Mouse (Mus musculus) thymus, adult 2 months (tissue): ENCODE data around the gene Spp2. TPM values are rescaled to one million over a fixed set of nuclear protein-coding genes. Genes with fewer than 3 reads are reported as not detected.

Experiments
- DNase-seq: peaks from one replicate; pipeline ENCODE4 v3.0.0; 2021
- H3K27ac ChIP-seq: fragments of 200-500 bp; 2 replicates; pipeline ENCODE4 v1.5.1; 2012; ENCODE audit warnings: low read length, control low read depth; ENCODE audit not compliant: control insufficient read depth, insufficient read depth
- H3K27me3 ChIP-seq: fragments of 200-500 bp; 2 replicates; pipeline ENCODE4 v1.6.1; 2012; ENCODE audit warnings: mild to moderate bottlenecking, low read length, moderate library complexity, mixed read lengths; ENCODE audit not compliant: control insufficient read depth, insufficient read depth
- H3K36me3 ChIP-seq: fragments of 200-500 bp; 2 replicates; pipeline ENCODE4 v1.6.1; 2012; ENCODE audit warnings: mild to moderate bottlenecking, low read length, moderate library complexity; ENCODE audit not compliant: control insufficient read depth, insufficient read depth
- H3K4me1 ChIP-seq: fragments of 200-500 bp; replicated peaks from 2 replicates; pipeline ENCODE4 v1.6.1; 2012; ENCODE audit warnings: low read length; ENCODE audit not compliant: control insufficient read depth, insufficient read depth
- H3K4me3 ChIP-seq: fragments of 200-500 bp; 2 replicates; pipeline ENCODE4 v1.5.1; 2012; ENCODE audit warnings: mild to moderate bottlenecking, low read length, control low read depth, moderate library complexity; ENCODE audit not compliant: control insufficient read depth, insufficient read depth
- CTCF ChIP-seq: fragments of 200-500 bp; IDR thresholded peaks from 2 replicates; pipeline ENCODE4 v1.5.1; 2012; ENCODE audit warnings: mild to moderate bottlenecking, control low read depth, low read length, moderate library complexity, borderline replicate concordance; ENCODE audit not compliant: control insufficient read depth, poor library complexity, insufficient read depth; ENCODE audit errors: extremely low read depth
- POLR2A ChIP-seq: fragments of 200-500 bp; IDR thresholded peaks from 2 replicates; pipeline ENCODE4 v1.6.1; 2012; ENCODE audit warnings: mild to moderate bottlenecking, low read length, control low read depth, moderate library complexity; ENCODE audit not compliant: control insufficient read depth, poor library complexity, insufficient read depth; ENCODE audit errors: extremely low read depth
- WGBS: fragments of 180-500 bp; shearing (Covaris S2); methylation state at CpG from one replicate; pipeline ENCODE4 v1.1.7; 2018; 5-methylcytosine and 5-hydroxymethylcytosine counted together
- polyA plus RNA-seq: library from polyadenylated mRNA; depleted of rRNA; stranded (reverse); fragments of >200 nt; gene quantifications from 2 replicates; pipeline ENCODE4 v1.2.3, GENCODE M21; 2012; rRNA removed

Spp2 gene
- polyA plus RNA-seq, 1 experiment = 0.44 TPM

DNA sequence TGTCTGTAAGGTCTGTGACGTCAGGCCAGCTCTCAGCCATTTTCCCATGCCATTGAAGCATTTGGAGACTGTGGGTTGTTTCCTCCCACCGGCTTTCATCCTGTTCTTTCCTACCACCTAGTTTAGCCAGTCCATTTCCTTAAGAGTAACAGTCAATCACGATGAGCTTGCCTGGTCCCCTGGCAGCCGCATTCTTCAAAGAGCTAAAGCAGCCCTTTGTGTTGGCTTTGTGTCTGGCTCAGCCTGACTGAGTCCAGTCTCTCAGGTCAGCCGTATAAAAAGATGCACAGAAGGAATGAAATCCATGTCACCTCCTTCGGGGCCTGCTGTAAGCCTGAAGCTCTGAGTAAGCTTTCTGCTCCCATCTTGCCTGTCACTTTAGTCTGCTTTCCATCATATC, 65.5 kb downstream of the Spp2 start:
- Histone ChIP-seq H3K27ac (no peak overlapping the region), H3K4me3 (no peak overlapping the region), H3K4me1 (peaks cover 25% of the 10 kb centered on the region), H3K27me3 (no peaks in the 10 kb centered on the region), H3K36me3 (no peaks in the 10 kb centered on the region)
- no peak for TF ChIP-seq POLR2A
- no peak for TF ChIP-seq CTCF
- DNase-seq = no peak
- 86% methylated on average over 6 of the region's 6 CpGs for WGBS

DNA sequence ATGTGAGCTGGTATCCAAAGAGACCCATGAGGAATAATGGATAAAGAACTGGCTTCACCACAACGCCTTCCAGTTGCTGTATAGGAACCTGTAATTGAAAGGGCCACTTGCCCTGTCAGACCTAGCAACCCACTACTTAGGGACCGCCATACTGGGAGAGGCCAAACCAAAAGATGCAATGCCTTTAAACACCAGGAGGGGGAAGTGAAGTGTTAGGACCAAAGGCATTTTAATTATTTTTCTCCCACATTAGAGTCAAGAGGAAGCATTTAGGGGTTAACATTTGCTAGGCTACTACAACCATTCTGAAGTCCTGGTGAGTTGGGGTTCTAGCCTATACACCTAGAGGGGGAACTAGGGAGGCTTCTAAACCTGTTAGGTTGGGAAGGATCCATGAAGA, 67.1 kb downstream of the Spp2 start:
- WGBS = 93% methylated on average over 2 of the region's 2 CpGs
- no peak for TF ChIP-seq POLR2A
- TF ChIP-seq CTCF = no peak
- no peaks in the 10 kb centered on the region for H3K36me3 ChIP-seq
- no peak for DNase-seq
- H3K4me3 ChIP-seq = no peak overlapping the region
- H3K4me1 ChIP-seq = peaks cover 24% of the 10 kb centered on the region
- H3K27ac ChIP-seq = no peak overlapping the region
- H3K27me3 ChIP-seq = no peaks in the 10 kb centered on the region

DNA sequence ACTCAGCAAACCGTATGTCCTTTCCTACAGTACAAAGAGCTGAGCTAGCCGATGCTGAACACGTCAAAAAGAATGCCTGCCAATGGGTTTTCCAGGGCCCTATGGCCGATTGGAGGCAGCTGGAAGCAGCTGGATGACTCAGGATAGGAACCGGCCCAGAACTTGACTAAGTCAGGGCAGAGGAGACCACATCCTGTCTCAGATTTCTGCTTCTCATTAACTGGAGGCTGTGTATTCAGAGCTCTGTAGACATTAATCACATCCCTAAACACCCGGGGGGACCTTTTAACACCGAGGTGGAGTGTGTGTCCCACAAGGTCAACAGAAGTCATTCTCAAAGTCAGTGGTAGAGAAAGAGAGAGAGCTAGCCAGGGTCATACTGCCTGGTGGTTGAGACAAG, 67.8 kb downstream of the Spp2 start:
- TF ChIP-seq POLR2A = no peak
- no peak for TF ChIP-seq CTCF
- H3K36me3 ChIP-seq = no peaks in the 10 kb centered on the region
- H3K4me3 ChIP-seq = no peak overlapping the region
- peak; percentile 18 for DNase-seq
- H3K27me3 ChIP-seq = no peaks in the 10 kb centered on the region
- H3K27ac ChIP-seq = no peak overlapping the region
- WGBS = 3% methylated on average over 7 of the region's 7 CpGs
- H3K4me1 ChIP-seq = peaks cover 21% of the 10 kb centered on the region

DNA sequence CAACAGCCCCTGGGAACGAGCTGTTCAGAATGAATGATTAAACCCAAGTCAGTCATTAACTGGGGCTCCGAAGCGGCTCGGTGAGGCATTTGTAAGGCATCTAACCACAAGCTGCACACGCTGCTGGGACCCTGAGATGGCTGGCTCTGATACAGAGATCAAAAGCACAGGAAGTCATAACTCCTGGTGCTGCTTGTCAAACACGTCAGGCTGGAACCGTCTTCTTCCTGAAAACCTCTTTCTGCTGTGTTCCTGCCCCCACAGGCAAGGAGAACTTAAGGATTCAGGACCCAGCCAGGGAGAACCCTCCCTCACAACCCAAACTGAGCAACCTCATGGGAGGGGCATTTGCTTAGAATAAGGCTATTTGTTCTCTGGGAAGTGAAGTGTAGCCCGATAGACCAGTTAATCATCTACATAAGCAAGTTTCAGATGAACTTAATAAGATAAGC, 68.8 kb downstream of the Spp2 start:
- Histone ChIP-seq H3K27me3 (no peaks in the 10 kb centered on the region), H3K27ac (no peak overlapping the region), H3K4me3 (no peak overlapping the region), H3K36me3 (no peaks in the 10 kb centered on the region), H3K4me1 (peaks cover 21% of the 10 kb centered on the region)
- WGBS = 4% methylated on average over 8 of the region's 8 CpGs
- peak; percentile 59 for DNase-seq
- TF ChIP-seq CTCF (no peak), POLR2A (no peak)

Other genes starting within 250 kb of the Spp2 start
- gene Ugt1a5, start 240.9 kb upstream of the Spp2 start, polyA plus RNA-seq = 0.08 and 0.09 TPM in 2 replicates
- gene Ugt1a2, start 206.4 kb upstream of the Spp2 start, polyA plus RNA-seq = 0.09 and 0.32 TPM in 2 replicates
- gene Dnajb3, start 201.2 kb upstream of the Spp2 start, polyA plus RNA-seq = 0.82 and 1.5 TPM in 2 replicates
- 0.47 and 0.64 TPM in 2 replicates for gene Ugt1a1, start 195.0 kb upstream of the Spp2 start, polyA plus RNA-seq
- 0.29 and 0.96 TPM in 2 replicates for gene Mroh2a, start 180.0 kb upstream of the Spp2 start, polyA plus RNA-seq
- 168 and 197 TPM in 2 replicates for gene Hjurp, start 129.3 kb upstream of the Spp2 start, polyA plus RNA-seq
- 0.03 and 0.08 TPM in 2 replicates for gene Trpm8, start 129.3 kb upstream of the Spp2 start, polyA plus RNA-seq
- 0.04 and 0.10 TPM in 2 replicates for gene Glrp1, start 103.1 kb downstream of the Spp2 start, polyA plus RNA-seq